Mouse (Mus musculus): Measurements from ENCODE around the gene Adh5. TPM values are rescaled to one million over a fixed set of nuclear protein-coding genes. Genes with fewer than 3 reads are reported as not detected.

The Adh5 gene
- total and polyA plus RNA-seq, 3 experiments, result 384 to 487 (median 468) TPM

DNA sequence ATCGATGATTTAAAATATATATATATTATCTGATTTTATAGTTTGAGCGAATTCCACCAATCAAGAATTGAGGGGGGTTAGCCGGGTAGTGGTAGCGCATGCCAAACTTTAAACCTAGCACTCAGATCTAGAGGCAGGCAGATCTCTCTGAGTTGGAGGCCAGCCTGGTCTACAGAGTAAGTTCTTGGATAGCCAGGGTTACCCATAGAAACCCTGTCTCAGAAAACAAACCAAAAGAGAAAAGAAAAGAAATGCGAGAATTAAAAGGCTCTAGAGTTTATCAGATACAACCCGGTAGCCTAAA is 47.1 kb downstream of the Adh5 start:
- DNase-seq (ENCODE audit: extremely low read depth), result no peak
- in situ Hi-C loops (cut with MboI; ENCODE audit: low pct_ligation_motif_present, low pct_unique_long_range_greater_than_20kb, low sequenced_read_pairs), result no loop called here
- dilution Hi-C loops (cut with MboI; ENCODE audit: extremely low pct_ligation_motif_present, extremely low pct_unique_long_range_greater_than_20kb, low sequenced_read_pairs), result no loop called here
- Histone ChIP-seq H3K4me1 (ENCODE audit: control insufficient read depth in 1 of 2, insufficient read depth in 2 of 2) (peaks cover 0 to 26% of the 10 kb centered on the region in 2 experiments; a peak in 2 of 4 replicates), H3K27ac (ENCODE audit: insufficient read depth, low read depth) (no peak overlapping the region), H3K4me3 (replicated peaks in 1 of 3; ENCODE audit: low read depth in 2 of 3, low read length in 2 of 3, poor library complexity in 1 of 3) (peak overlapping the region in 2 of 3 experiments; percentile 51 to 58), H3K9ac (ENCODE audit: insufficient read depth, low read depth) (peak overlapping the region; percentile 66), H3K4me2 (ENCODE audit: insufficient read depth, low read depth, poor library complexity, severe bottlenecking) (peak overlapping the region; percentile 92), H3K27me3 (replicated peaks) (no peaks in the 10 kb centered on the region), H3K79me2 (replicated peaks; ENCODE audit: control insufficient read depth, extremely low read depth, insufficient read depth, poor library complexity, severe bottlenecking) (peaks cover 40% of the 10 kb centered on the region), H3K9me3 (replicated peaks; ENCODE audit: low read length) (peaks cover 7% of the 10 kb centered on the region), H3K36me3 (replicated peaks in 1 of 2; ENCODE audit: control insufficient read depth in 1 of 2, insufficient read depth in 1 of 2, low read length in 1 of 2) (peaks cover 11 to 21% of the 10 kb centered on the region in 2 experiments)
- TF ChIP-seq JUND (conservative IDR thresholded peaks at IDR 0.05; ENCODE audit: low read depth, low read length) (0 out of 2 replicates have a peak, but pooled peaks have one; percentile 3), CHD1 (IDR thresholded peaks at IDR 0.05; ENCODE audit: low read depth, low read length) (peak; percentile 90; the same call in 1 of the 2 replicates), EP300 (IDR thresholded peaks at IDR 0.05; ENCODE audit: low read length) (no peak; the same call in none of the 2 replicates)

DNA sequence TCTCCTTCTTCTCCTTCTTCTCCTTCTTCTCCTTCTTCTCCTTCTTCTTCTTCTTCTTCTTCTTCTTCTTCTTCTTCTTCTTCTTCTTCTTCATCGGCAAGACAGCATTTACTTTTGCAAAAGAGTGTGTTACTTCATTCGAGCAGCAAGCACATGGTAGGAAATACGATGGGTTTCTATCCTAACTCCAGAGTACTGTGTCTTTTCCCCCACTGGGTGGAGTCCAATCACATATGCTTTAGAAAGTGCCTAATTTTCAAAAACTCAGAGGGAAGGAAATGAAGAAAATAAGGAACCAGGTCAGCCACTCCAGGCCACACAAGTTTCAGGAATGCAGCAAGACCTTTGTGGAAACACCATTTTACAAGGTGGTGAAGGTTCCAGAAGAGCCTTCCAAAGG is 50.8 kb downstream of the Adh5 start:
- no peak overlapping the region for H3K9ac ChIP-seq (ENCODE audit: insufficient read depth, low read depth)
- peaks cover 4 to 9% of the 10 kb centered on the region in 2 experiments; a peak in 2 of 4 replicates for H3K4me1 ChIP-seq (ENCODE audit: control insufficient read depth in 1 of 2, insufficient read depth in 2 of 2)
- H3K27ac ChIP-seq (ENCODE audit: insufficient read depth, low read depth), result no peak overlapping the region
- in situ Hi-C loops (cut with MboI; ENCODE audit: low pct_ligation_motif_present, low pct_unique_long_range_greater_than_20kb, low sequenced_read_pairs), result no loop called here
- dilution Hi-C loops (cut with MboI; ENCODE audit: extremely low pct_ligation_motif_present, extremely low pct_unique_long_range_greater_than_20kb, low sequenced_read_pairs), result no loop called here
- H3K27me3 ChIP-seq (replicated peaks), result no peaks in the 10 kb centered on the region
- no peak for TF ChIP-seq NELFE (IDR thresholded peaks at IDR 0.05; ENCODE audit: low read depth, low read length)
- TF ChIP-seq USF1 (IDR thresholded peaks at IDR 0.05; ENCODE audit: low read depth, low read length), result no peak
- peak; percentile 14 for TF ChIP-seq RAD21 (IDR thresholded peaks at IDR 0.05; ENCODE audit: low read depth, low read length)
- no peak for TF ChIP-seq E2F4 (IDR thresholded peaks at IDR 0.05; ENCODE audit: insufficient replicate concordance, low read depth, low read length)
- TF ChIP-seq USF2 (conservative IDR thresholded peaks at IDR 0.05; ENCODE audit: low read depth, low read length), result no peak
- no peak for TF ChIP-seq RCOR1 (conservative IDR thresholded peaks at IDR 0.05; ENCODE audit: low read depth, low read length)
- no peak for TF ChIP-seq POLR2A (IDR thresholded peaks at IDR 0.05; ENCODE audit: low read depth, low read length)
- H3K9me3 ChIP-seq (replicated peaks; ENCODE audit: low read length), result peaks cover 8% of the 10 kb centered on the region
- no peak overlapping the region for H3K4me3 ChIP-seq (replicated peaks in 1 of 3; ENCODE audit: low read depth in 2 of 3, low read length in 2 of 3, poor library complexity in 1 of 3)
- H3K36me3 ChIP-seq (replicated peaks in 1 of 2; ENCODE audit: control insufficient read depth in 1 of 2, insufficient read depth in 1 of 2, low read length in 1 of 2), result no peaks in the 10 kb centered on the region
- H3K79me2 ChIP-seq (replicated peaks; ENCODE audit: control insufficient read depth, extremely low read depth, insufficient read depth, poor library complexity, severe bottlenecking), result peaks cover 5% of the 10 kb centered on the region
- no peak overlapping the region for H3K4me2 ChIP-seq (ENCODE audit: insufficient read depth, low read depth, poor library complexity, severe bottlenecking)
- DNase-seq (ENCODE audit: extremely low read depth), result no peak

DNA sequence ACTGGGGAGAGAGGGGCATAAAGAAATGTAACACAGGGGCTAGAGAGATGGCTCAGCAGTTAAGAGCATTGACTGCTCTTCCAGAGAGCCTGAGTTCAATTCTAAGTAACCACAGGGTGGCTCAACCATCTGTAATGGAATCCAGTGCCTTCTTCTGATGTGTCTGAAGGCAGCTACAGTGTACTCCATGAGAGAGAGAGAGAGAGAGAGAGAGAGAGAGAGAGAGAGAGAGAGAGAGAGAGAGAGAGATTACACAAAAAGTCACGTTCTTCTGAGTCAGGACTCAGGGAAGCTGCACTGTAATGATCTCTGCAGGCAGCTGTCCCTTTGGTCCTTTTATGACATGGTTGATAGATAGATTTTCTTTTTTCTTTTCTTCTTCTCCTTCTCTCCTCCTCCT is 51.7 kb downstream of the Adh5 start:
- no peak overlapping the region for H3K27ac ChIP-seq (ENCODE audit: insufficient read depth, low read depth)
- H3K4me1 ChIP-seq (ENCODE audit: control insufficient read depth in 1 of 2, insufficient read depth in 2 of 2), result peaks cover 5 to 11% of the 10 kb centered on the region in 2 experiments; a peak in 2 of 4 replicates
- H3K9ac ChIP-seq (ENCODE audit: insufficient read depth, low read depth), result no peak overlapping the region
- DNase-seq (ENCODE audit: extremely low read depth), result no peak
- no peak overlapping the region for H3K4me2 ChIP-seq (ENCODE audit: insufficient read depth, low read depth, poor library complexity, severe bottlenecking)
- in situ Hi-C loops (cut with MboI; ENCODE audit: low pct_ligation_motif_present, low pct_unique_long_range_greater_than_20kb, low sequenced_read_pairs), result no loop called here
- no peaks in the 10 kb centered on the region for H3K27me3 ChIP-seq (replicated peaks)
- TF ChIP-seq RAD21 (IDR thresholded peaks at IDR 0.05; ENCODE audit: low read depth, low read length), result no peak
- no peaks in the 10 kb centered on the region for H3K79me2 ChIP-seq (replicated peaks; ENCODE audit: control insufficient read depth, extremely low read depth, insufficient read depth, poor library complexity, severe bottlenecking)
- no peaks in the 10 kb centered on the region for H3K36me3 ChIP-seq (replicated peaks in 1 of 2; ENCODE audit: control insufficient read depth in 1 of 2, insufficient read depth in 1 of 2, low read length in 1 of 2)
- dilution Hi-C loops (cut with MboI; ENCODE audit: extremely low pct_ligation_motif_present, extremely low pct_unique_long_range_greater_than_20kb, low sequenced_read_pairs), result no loop called here
- H3K9me3 ChIP-seq (replicated peaks; ENCODE audit: low read length), result peaks cover 8% of the 10 kb centered on the region
- H3K4me3 ChIP-seq (replicated peaks in 1 of 3; ENCODE audit: low read depth in 2 of 3, low read length in 2 of 3, poor library complexity in 1 of 3), result no peak overlapping the region
